Comparison of ENCODE assay signal across 8 mouse cellular contexts in the genomic region with DNA sequence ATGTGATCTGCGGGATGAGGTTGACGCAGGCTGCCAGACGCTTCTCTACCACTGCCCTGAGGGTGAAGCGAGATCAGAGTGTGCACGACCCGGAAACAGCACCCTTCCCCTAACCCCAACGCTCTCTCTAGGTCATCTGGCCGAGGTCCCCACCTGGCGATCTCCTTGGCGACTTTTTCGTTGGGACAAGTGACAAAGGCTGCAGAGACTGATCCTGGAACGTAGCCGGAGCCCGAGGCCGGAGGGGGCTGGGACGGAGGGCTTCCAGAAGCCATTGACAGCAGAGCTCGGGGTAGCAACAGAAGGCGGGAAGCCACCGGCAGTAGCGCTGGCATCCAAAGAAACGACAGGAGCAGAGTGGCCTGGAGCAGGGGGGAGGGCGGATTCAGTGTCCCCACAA. TPM values are rescaled to one million over a fixed set of nuclear protein-coding genes. Genes with fewer than 3 reads are reported as not detected.
DNase-seq lines count a peak whose midpoint lies in the region; ATAC-seq and TF ChIP-seq lines count a peak whose summit lies in the region.

No protein-coding gene starts in this region.

- ATAC-seq in intestine, embryonic 16.5 days: peak; percentile 6
- no peak for ATAC-seq in midbrain, embryonic 16.5 days

- H3K4me1 ChIP-seq in thymus, adult 2 months (replicated peaks; ENCODE audit: control insufficient read depth, insufficient read depth, low read length): peaks cover 33% of the 10 kb centered on the region
- peaks cover 32% of the 10 kb centered on the region for H3K4me1 ChIP-seq in intestine, embryonic 16.5 days (ENCODE audit: control insufficient read depth, insufficient read depth, low read length)
- H3K4me1 ChIP-seq in midbrain, embryonic 16.5 days (ENCODE audit: control insufficient read depth, insufficient read depth, low read length): peaks cover 45% of the 10 kb centered on the region

- peak overlapping the region; percentile 78 for H3K27ac ChIP-seq in thymus, adult 2 months (ENCODE audit: control insufficient read depth, insufficient read depth, low read length)
- H3K27ac ChIP-seq in intestine, embryonic 16.5 days (ENCODE audit: low read length): peak overlapping the region; percentile 94
- peak overlapping the region; percentile 85 for H3K27ac ChIP-seq in midbrain, embryonic 16.5 days (ENCODE audit: low read length)

- H3K9me3 ChIP-seq in intestine, embryonic 16.5 days (ENCODE audit: control insufficient read depth, low read length): no peaks in the 10 kb centered on the region
- no peaks in the 10 kb centered on the region for H3K9me3 ChIP-seq in midbrain, embryonic 16.5 days (replicated peaks; ENCODE audit: control insufficient read depth, low read length, poor library complexity, severe bottlenecking)

- peak overlapping the region; percentile 59 for H3K4me3 ChIP-seq in thymus, adult 2 months (ENCODE audit: control insufficient read depth, insufficient read depth, low read length)
- H3K4me3 ChIP-seq in intestine, embryonic 16.5 days (ENCODE audit: low read length): peak overlapping the region; percentile 84
- H3K4me3 ChIP-seq in midbrain, embryonic 16.5 days (ENCODE audit: low read depth, low read length): peak overlapping the region; percentile 72

- H3K4me2 ChIP-seq in intestine, embryonic 16.5 days (ENCODE audit: low read depth, low read length): peak overlapping the region; percentile 83
- H3K4me2 ChIP-seq in midbrain, embryonic 16.5 days (ENCODE audit: low read length): peak overlapping the region; percentile 98

- H3K36me3 ChIP-seq in thymus, adult 2 months (ENCODE audit: control insufficient read depth, insufficient read depth, low read length): no peaks in the 10 kb centered on the region; the same call in 1 of the 2 replicates
- peaks cover 15% of the 10 kb centered on the region; the same call in 1 of the 2 replicates for H3K36me3 ChIP-seq in intestine, embryonic 16.5 days (ENCODE audit: control insufficient read depth, insufficient read depth, low read length)
- peaks cover 17% of the 10 kb centered on the region for H3K36me3 ChIP-seq in midbrain, embryonic 16.5 days (ENCODE audit: control insufficient read depth, insufficient read depth, low read length)

- 0% methylated on average over 22 of the region's 22 CpGs for whole genome bisulfite sequencing in thymus, adult 2 months
- under 1% methylated on average over 22 of the region's 22 CpGs for WGBS in intestine, embryonic 16.5 days
- under 1% methylated on average over 22 of the region's 22 CpGs for WGBS in midbrain, embryonic 16.5 days

- no peaks in the 10 kb centered on the region for H3K27me3 ChIP-seq in thymus, adult 2 months (ENCODE audit: control insufficient read depth, insufficient read depth, low read length)
- no peaks in the 10 kb centered on the region for H3K27me3 ChIP-seq in intestine, embryonic 16.5 days (replicated peaks; ENCODE audit: control insufficient read depth, insufficient read depth, low read length)
- H3K27me3 ChIP-seq in midbrain, embryonic 16.5 days (ENCODE audit: control insufficient read depth, insufficient read depth, low read depth, low read length): no peaks in the 10 kb centered on the region

- TF ChIP-seq POLR2A in thymus, adult 2 months (IDR thresholded peaks at IDR 0.05; ENCODE audit: control insufficient read depth, extremely low read depth, insufficient read depth, low read length, poor library complexity): no peak

- TF ChIP-seq CTCF in thymus, adult 2 months (IDR thresholded peaks at IDR 0.05; ENCODE audit: borderline replicate concordance, control insufficient read depth, extremely low read depth, insufficient read depth, low read length, poor library complexity): no peak

- peak overlapping the region; percentile 86 for H3K9ac ChIP-seq in intestine, embryonic 16.5 days (ENCODE audit: low read depth, low read length)
- peak overlapping the region; percentile 73 for H3K9ac ChIP-seq in midbrain, embryonic 16.5 days (ENCODE audit: low read depth, low read length)

- DNase-seq in adrenal gland, postnatal 36 days: peak; percentile 32 to 44
- DNase-seq in adrenal gland, adult 8-10 months: no peak
- peak; percentile 48 for DNase-seq in thymus, adult 2 months
- DNase-seq in thymus, postnatal 25 days: no peak
- no peak for DNase-seq in gastrocnemius, postnatal 10 days
- DNase-seq in urinary bladder, adult 2 months (ENCODE audit: low spot score): no peak

RNA-seq across cellular contexts. Expression of gene Cuta, which starts 0.6 kb away (rescaled TPM):
- 100 to 1,000 TPM; 129 to 165 TPM for total RNA-seq in adrenal gland, postnatal 36 days (2021)
- 100 to 1,000 TPM; 151 to 162 (median 155) TPM for total RNA-seq in adrenal gland, adult 8-10 months (2022)
- 235 and 251 TPM in 2 replicates for polyA plus RNA-seq in thymus, adult 2 months (2012; rRNA removed)
- 294 and 314 TPM in 2 replicates for polyA plus RNA-seq in intestine, embryonic 16.5 days (2015; fragmentation: Nextera tagmentation; extraction: Ambion mirVana)
- 130 TPM in 2 replicates for polyA plus RNA-seq in midbrain, embryonic 16.5 days (2015; fragmentation: Nextera tagmentation; extraction: Ambion mirVana)
- total RNA-seq in gastrocnemius, postnatal 10 days (2021): 10 to 100 TPM; 87.9 to 91.1 TPM
- 122 and 145 TPM in 2 replicates for polyA plus RNA-seq in urinary bladder, adult 2 months (2012; rRNA removed)

RNA-seq across cellular contexts. Expression of gene Syngap1, which starts 2.3 kb away (rescaled TPM):
- 10 to 100 TPM; 11.4 to 18.6 TPM for total RNA-seq in adrenal gland, postnatal 36 days (2021)
- 10 to 100 TPM; 19.7 to 36.9 (median 26.9) TPM for total RNA-seq in adrenal gland, adult 8-10 months (2022)
- 7.6 and 7.7 TPM in 2 replicates for polyA plus RNA-seq in thymus, adult 2 months (2012; rRNA removed)
- 0.66 and 1.1 TPM in 2 replicates for polyA plus RNA-seq in intestine, embryonic 16.5 days (2015; fragmentation: Nextera tagmentation; extraction: Ambion mirVana)
- polyA plus RNA-seq in midbrain, embryonic 16.5 days (2015; fragmentation: Nextera tagmentation; extraction: Ambion mirVana): 4.3 and 4.6 TPM in 2 replicates
- 10 to 100 TPM in 1 of 2 experiments, 1 to 10 TPM in 1; 8.2 to 11.8 TPM for total RNA-seq in gastrocnemius, postnatal 10 days (2021)
- polyA plus RNA-seq in urinary bladder, adult 2 months (2012; rRNA removed): 22.1 and 32.4 TPM in 2 replicates

RNA-seq across cellular contexts. Expression of gene Phf1, which starts 5.9 kb away (rescaled TPM):
- 10 to 100 TPM; 34.2 to 37.9 TPM for total RNA-seq in adrenal gland, postnatal 36 days (2021)
- 10 to 100 TPM; 46.9 to 60.1 (median 53.5) TPM for total RNA-seq in adrenal gland, adult 8-10 months (2022)
- polyA plus RNA-seq in thymus, adult 2 months (2012; rRNA removed): 125 and 132 TPM in 2 replicates
- 6.8 and 8.0 TPM in 2 replicates for polyA plus RNA-seq in intestine, embryonic 16.5 days (2015; fragmentation: Nextera tagmentation; extraction: Ambion mirVana)
- 24.5 and 28.0 TPM in 2 replicates for polyA plus RNA-seq in midbrain, embryonic 16.5 days (2015; fragmentation: Nextera tagmentation; extraction: Ambion mirVana)
- 1 to 10 TPM; 5.1 to 8.1 TPM for total RNA-seq in gastrocnemius, postnatal 10 days (2021)
- 51.2 and 65.3 TPM in 2 replicates for polyA plus RNA-seq in urinary bladder, adult 2 months (2012; rRNA removed)

RNA-seq across cellular contexts. Expression of gene Kifc5b, which starts 21.8 kb away (rescaled TPM):
- 1 to 10 TPM; 1.7 to 1.9 TPM for total RNA-seq in adrenal gland, postnatal 36 days (2021)
- 1 to 10 TPM; 1.0 to 3.2 (median 1.6) TPM for total RNA-seq in adrenal gland, adult 8-10 months (2022)
- polyA plus RNA-seq in thymus, adult 2 months (2012; rRNA removed): 26.0 and 30.1 TPM in 2 replicates
- polyA plus RNA-seq in intestine, embryonic 16.5 days (2015; fragmentation: Nextera tagmentation; extraction: Ambion mirVana): 5.3 and 6.5 TPM in 2 replicates
- 2.3 and 3.3 TPM in 2 replicates for polyA plus RNA-seq in midbrain, embryonic 16.5 days (2015; fragmentation: Nextera tagmentation; extraction: Ambion mirVana)
- total RNA-seq in gastrocnemius, postnatal 10 days (2021): 1 to 10 TPM; 2.5 to 4.1 TPM
- polyA plus RNA-seq in urinary bladder, adult 2 months (2012; rRNA removed): 1.7 and 1.8 TPM in 2 replicates

RNA-seq across cellular contexts. Expression of gene Zbtb9, which starts 34.2 kb away (rescaled TPM):
- total RNA-seq in adrenal gland, postnatal 36 days (2021): 10 to 100 TPM in 1 of 2 experiments, 1 to 10 TPM in 1; 9.9 to 10.5 TPM
- total RNA-seq in adrenal gland, adult 8-10 months (2022): 10 to 100 TPM in 1 of 4 experiments, 1 to 10 TPM in 3; 6.6 to 10.1 (median 9.0) TPM
- polyA plus RNA-seq in thymus, adult 2 months (2012; rRNA removed): 54.6 and 60.7 TPM in 2 replicates
- polyA plus RNA-seq in intestine, embryonic 16.5 days (2015; fragmentation: Nextera tagmentation; extraction: Ambion mirVana): 13.8 and 14.8 TPM in 2 replicates
- 13.8 and 15.9 TPM in 2 replicates for polyA plus RNA-seq in midbrain, embryonic 16.5 days (2015; fragmentation: Nextera tagmentation; extraction: Ambion mirVana)
- total RNA-seq in gastrocnemius, postnatal 10 days (2021): 1 to 10 TPM; 2.7 to 3.9 TPM
- 8.4 and 9.4 TPM in 2 replicates for polyA plus RNA-seq in urinary bladder, adult 2 months (2012; rRNA removed)

Comparison
In these comparisons a context has a peak if more than half of its experiments do, and no peak if none do; other contexts are left out.
1. DNase-seq: peak in adrenal gland, postnatal 36 days (2 of 2) and thymus, adult 2 months (single experiment); none in adrenal gland, adult 8-10 months (single experiment), thymus, postnatal 25 days (single experiment), gastrocnemius, postnatal 10 days (single experiment) and urinary bladder, adult 2 months (single experiment).
2. Peak in every context shown above with its lines, with median percentiles within 50 percentile points of each other: H3K27ac ChIP-seq and H3K4me3 ChIP-seq.